Mouse (Mus musculus) CH12.LX (cell line): ENCODE results near the gene Zfp111. TPM values are rescaled to one million over a fixed set of nuclear protein-coding genes. Genes with fewer than 3 reads are reported as not detected.

ENCODE experiments used
- DNase-seq: peaks from one replicate; pipeline ENCODE4 v3.0.0-alpha.2; 2013; ENCODE audit errors: extremely low read depth
- H3K27ac ChIP-seq: 2 replicates; pipeline ENCODE4 v1.5.1; 2012; ENCODE audit warnings: low read depth, mild to moderate bottlenecking, control low read depth, moderate library complexity; ENCODE audit not compliant: insufficient read depth
- H3K27me3 ChIP-seq: replicated peaks from 2 replicates; pipeline ENCODE3; 2012; ENCODE audit warnings: inconsistent platforms
- H3K36me3 ChIP-seq, 2 experiments: replicated peaks in 1 of 2; 2 replicates each; pipeline versions ENCODE3 to v1.6.1; 2012; ENCODE audit warnings: inconsistent platforms in 1 of 2, low read length in 1 of 2, mild to moderate bottlenecking in 1 of 2, mixed read lengths in 1 of 2, moderate library complexity in 1 of 2; ENCODE audit not compliant: control insufficient read depth in 1 of 2, insufficient read depth in 1 of 2
- H3K4me1 ChIP-seq, 2 experiments: 2 replicates each; pipeline ENCODE4 v1.6.1; 2012; ENCODE audit warnings: inconsistent platforms in 1 of 2, moderate library complexity in 1 of 2; ENCODE audit not compliant: insufficient read depth in 2 of 2, control insufficient read depth in 1 of 2
- H3K4me2 ChIP-seq: 2 replicates; pipeline ENCODE4 v1.6.1; 2012; ENCODE audit warnings: low read depth, mild to moderate bottlenecking, control low read depth; ENCODE audit not compliant: poor library complexity, insufficient read depth, severe bottlenecking
- H3K4me3 ChIP-seq, 3 experiments: fragments of 150-350 bp in 1 of 3; sonication (generic) in 1 of 3; replicated peaks in 1 of 3; 2 replicates each; pipeline versions ENCODE3 to v1.5.1; 2011 to 2012; ENCODE audit warnings: low read depth in 2 of 3, low read length in 2 of 3, mild to moderate bottlenecking in 2 of 3, moderate library complexity in 2 of 3, control low read depth in 1 of 3, improper control_type of control experiment in 1 of 3, inconsistent platforms in 1 of 3, mixed read lengths in 1 of 3; ENCODE audit not compliant: poor library complexity in 1 of 3
- H3K79me2 ChIP-seq: replicated peaks from 2 replicates; pipeline ENCODE4 v1.6.1; 2012; ENCODE audit warnings: mild to moderate bottlenecking, moderate library complexity; ENCODE audit not compliant: control insufficient read depth, poor library complexity, insufficient read depth, severe bottlenecking; ENCODE audit errors: extremely low read depth
- H3K9ac ChIP-seq: 2 replicates; pipeline ENCODE4 v1.6.1; 2012; ENCODE audit warnings: low read depth, mild to moderate bottlenecking, control low read depth, moderate library complexity; ENCODE audit not compliant: insufficient read depth
- H3K9me3 ChIP-seq: replicated peaks from 2 replicates; pipeline ENCODE3; 2012; ENCODE audit warnings: low read length, inconsistent platforms, mixed read lengths
- BHLHE40 ChIP-seq: IDR thresholded peaks from 2 replicates; pipeline ENCODE4 v1.6.1; 2011; ENCODE audit warnings: mild to moderate bottlenecking, low read depth, low read length, improper control_type of control experiment
- CHD1 ChIP-seq: IDR thresholded peaks from 2 replicates; pipeline ENCODE4 v1.6.1; 2012; ENCODE audit warnings: low read depth, low read length, improper control_type of control experiment, inconsistent platforms
- E2F4 ChIP-seq: IDR thresholded peaks from 2 replicates; pipeline ENCODE4 v1.6.1; 2011; ENCODE audit warnings: low read depth, low read length, improper control_type of control experiment; ENCODE audit not compliant: insufficient replicate concordance
- ELF1 ChIP-seq: IDR thresholded peaks from 2 replicates; pipeline ENCODE4 v1.6.1; 2014; ENCODE audit warnings: low read depth, mild to moderate bottlenecking, inconsistent platforms, low read length, improper control_type of control experiment
- ETS1 ChIP-seq: conservative IDR thresholded peaks from 2 replicates; pipeline ENCODE4 v1.6.1; 2012; ENCODE audit warnings: low read depth, mild to moderate bottlenecking, inconsistent platforms, low read length, improper control_type of control experiment, moderate library complexity
- HCFC1 ChIP-seq: IDR thresholded peaks from 2 replicates; pipeline ENCODE4 v1.6.1; 2012; ENCODE audit warnings: low read depth, mild to moderate bottlenecking, inconsistent platforms, low read length, improper control_type of control experiment
- IRF4 ChIP-seq: IDR thresholded peaks from 2 replicates; pipeline ENCODE4 v1.6.1; 2014; ENCODE audit warnings: low read depth, mild to moderate bottlenecking, inconsistent platforms, low read length, improper control_type of control experiment
- KAT2A ChIP-seq: IDR thresholded peaks from 2 replicates; pipeline ENCODE4 v1.6.1; 2012; ENCODE audit warnings: low read length, improper control_type of control experiment, inconsistent platforms; ENCODE audit not compliant: insufficient replicate concordance
- MAZ ChIP-seq: IDR thresholded peaks from 2 replicates; pipeline ENCODE4 v1.6.1; 2012; ENCODE audit warnings: low read depth, mild to moderate bottlenecking, inconsistent platforms, low read length, improper control_type of control experiment, moderate library complexity
- MEF2A ChIP-seq: IDR thresholded peaks from 2 replicates; pipeline ENCODE4 v1.6.1; 2014; ENCODE audit warnings: low read depth, mild to moderate bottlenecking, inconsistent platforms, low read length, improper control_type of control experiment, borderline replicate concordance
- MYC ChIP-seq: IDR thresholded peaks from 2 replicates; pipeline ENCODE4 v1.6.1; 2011; ENCODE audit warnings: low read depth, mild to moderate bottlenecking, improper control_type of control experiment, low read length
- NELFE ChIP-seq: IDR thresholded peaks from 2 replicates; pipeline ENCODE4 v1.6.1; 2011; ENCODE audit warnings: low read depth, low read length, improper control_type of control experiment
- NRF1 ChIP-seq: IDR thresholded peaks from 2 replicates; pipeline ENCODE4 v1.6.1; 2014; ENCODE audit warnings: low read depth, mild to moderate bottlenecking, inconsistent platforms, low read length, improper control_type of control experiment, moderate library complexity
- POLR2A ChIP-seq: IDR thresholded peaks from 2 replicates; pipeline ENCODE4 v1.6.1; 2011; ENCODE audit warnings: low read depth, mild to moderate bottlenecking, improper control_type of control experiment, low read length
- POLR2AphosphoS2 ChIP-seq: IDR thresholded peaks from 2 replicates; pipeline ENCODE4 v1.6.1; 2011; ENCODE audit warnings: low read depth, low read length, improper control_type of control experiment
- RAD21 ChIP-seq: IDR thresholded peaks from 2 replicates; pipeline ENCODE4 v1.6.1; 2011; ENCODE audit warnings: low read depth, mild to moderate bottlenecking, low read length, improper control_type of control experiment, moderate library complexity
- RCOR1 ChIP-seq: conservative IDR thresholded peaks from 2 replicates; pipeline ENCODE4 v1.6.1; 2012; ENCODE audit warnings: low read depth, mild to moderate bottlenecking, inconsistent platforms, low read length, improper control_type of control experiment
- SIN3A ChIP-seq: IDR thresholded peaks from 2 replicates; pipeline ENCODE4 v1.6.1; 2012; ENCODE audit warnings: low read length, improper control_type of control experiment, inconsistent platforms
- TCF12 ChIP-seq: IDR thresholded peaks from 2 replicates; pipeline ENCODE4 v1.6.1; 2014; ENCODE audit warnings: low read depth, mild to moderate bottlenecking, inconsistent platforms, low read length, improper control_type of control experiment
- USF1 ChIP-seq: IDR thresholded peaks from 2 replicates; pipeline ENCODE4 v1.6.1; 2014; ENCODE audit warnings: low read depth, mild to moderate bottlenecking, inconsistent platforms, low read length, improper control_type of control experiment
- USF2 ChIP-seq: conservative IDR thresholded peaks from 2 replicates; pipeline ENCODE4 v1.6.1; 2011; ENCODE audit warnings: low read depth, low read length, improper control_type of control experiment
- ZC3H11A ChIP-seq: IDR thresholded peaks from 2 replicates; pipeline ENCODE4 v1.6.1; 2012; ENCODE audit warnings: low read depth, mild to moderate bottlenecking, inconsistent platforms, low read length, improper control_type of control experiment
- ZKSCAN1 ChIP-seq: IDR thresholded peaks from 2 replicates; pipeline ENCODE4 v1.6.1; 2012; ENCODE audit warnings: low read depth, inconsistent platforms, low read length, improper control_type of control experiment, borderline replicate concordance
- ZMIZ1 ChIP-seq: IDR thresholded peaks from 2 replicates; pipeline ENCODE4 v1.6.1; 2012; ENCODE audit warnings: low read depth, mild to moderate bottlenecking, inconsistent platforms, low read length, improper control_type of control experiment
- ZNF384 ChIP-seq: IDR thresholded peaks from 2 replicates; pipeline ENCODE4 v1.6.1; 2012; ENCODE audit warnings: low read depth, low read length, improper control_type of control experiment, inconsistent platforms
- dilution Hi-C: fragments of 300-500 bp; cut with MboI; formaldehyde crosslinking; loops from 2 replicates; pipeline ENCODE4 v1.14.3; 2020; ENCODE audit warnings: low sequenced_read_pairs; ENCODE audit not compliant: extremely low pct_unique_long_range_greater_than_20kb, extremely low pct_ligation_motif_present
- in situ Hi-C: fragments of 300-500 bp; cut with MboI; formaldehyde crosslinking; loops from 3 replicates; pipeline ENCODE4 v1.14.3; 2019; ENCODE audit warnings: low sequenced_read_pairs, low pct_ligation_motif_present, low pct_unique_long_range_greater_than_20kb, mixed read lengths
- polyA plus RNA-seq: library from polyadenylated mRNA; unstranded; fragments of >175 nt; gene quantifications from 2 replicates; pipeline ENCODE4 v1.2.1, GENCODE M21; 2012; ENCODE audit warnings: low read depth; ENCODE audit not compliant: insufficient read length
- total RNA-seq, 2 experiments: library from RNA; depleted of rRNA; stranded (reverse); fragments of 300-350 nt in 1 of 2; fragments of >200 nt in 1 of 2; gene quantifications; 2 replicates each; pipeline ENCODE4 v1.2.3; 2012 to 2014

Zfp111 gene
- total RNA-seq (2012; rRNA removed): not detected in 2 replicates
- total RNA-seq (2014; rRNA removed): not detected in 2 replicates
- polyA plus RNA-seq: not detected in 2 replicates

DNA sequence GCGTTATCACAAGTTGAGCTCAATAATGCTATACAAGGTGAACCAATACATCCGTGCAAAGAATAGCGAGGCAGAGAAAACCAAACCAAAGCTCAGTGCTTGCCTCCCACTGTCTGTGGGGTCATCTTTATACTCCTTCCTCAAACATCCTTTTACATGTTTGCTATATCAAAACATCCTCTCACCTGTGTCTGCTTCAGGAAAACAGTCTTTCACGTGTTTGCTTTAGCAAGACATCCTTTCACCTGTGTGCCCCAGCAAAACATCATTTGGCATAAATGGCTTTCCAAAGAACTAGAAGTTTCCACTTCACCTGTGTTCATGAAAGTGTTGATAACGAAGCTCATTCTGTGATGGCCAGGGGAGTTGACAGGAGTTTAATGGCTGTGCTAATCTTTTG lies at the start of gene Zfp111:
Gene Zfp111 (minus strand): TSS at position 101 of the 400 bp plus-strand sequence.
- no peak for TF ChIP-seq MYC
- TF ChIP-seq E2F4: no peak
- TF ChIP-seq USF2: no peak
- TF ChIP-seq MAZ: no peak
- TF ChIP-seq ETS1: no peak
- TF ChIP-seq USF1: no peak
- TF ChIP-seq TCF12: no peak
- no peak for TF ChIP-seq ZC3H11A
- no peak for TF ChIP-seq CHD1
- TF ChIP-seq NELFE: no peak
- no peak for TF ChIP-seq RCOR1
- no peak for TF ChIP-seq ZMIZ1
- TF ChIP-seq BHLHE40: no peak
- no peak for TF ChIP-seq SIN3A
- TF ChIP-seq RAD21: no peak
- TF ChIP-seq HCFC1: no peak
- no peak for TF ChIP-seq ELF1
- TF ChIP-seq POLR2AphosphoS2: no peak
- no peaks in the 10 kb centered on the region for H3K36me3 ChIP-seq
- no peak within 1 kb of the TSS for H3K4me2 ChIP-seq
- no peak for DNase-seq
- H3K4me3 ChIP-seq: no peak within 1 kb of the TSS
- in situ Hi-C loops (no loop called here), dilution Hi-C loops (no loop called here)
- peaks cover 54% of the 10 kb centered on the region for H3K27me3 ChIP-seq
- H3K27ac ChIP-seq: no peak within 1 kb of the TSS
- H3K9me3 ChIP-seq: peaks cover 6% of the 10 kb centered on the region
- H3K9ac ChIP-seq: no peak within 1 kb of the TSS
- no peaks in the 10 kb centered on the region for H3K4me1 ChIP-seq
- no peaks in the 10 kb centered on the region for H3K79me2 ChIP-seq

DNA sequence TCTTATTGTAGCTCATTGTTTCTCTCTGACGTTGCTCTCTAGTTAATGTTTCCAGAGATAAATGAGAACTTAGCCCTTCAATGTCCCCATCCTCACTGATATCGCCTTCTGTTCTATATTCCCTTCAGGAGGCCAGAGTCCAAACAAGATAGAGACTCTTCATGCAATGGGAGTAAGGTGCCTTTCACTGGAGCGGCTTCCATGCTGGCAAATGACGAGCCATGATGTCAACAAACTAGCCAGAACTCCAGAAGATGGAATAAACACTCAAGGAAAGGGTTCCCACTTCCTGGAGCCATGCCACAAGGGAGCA lies 48.7 kb upstream of the Zfp111 start:
- Histone ChIP-seq H3K27ac (no peak overlapping the region), H3K4me2 (no peak overlapping the region)

More for the DNA sequence above, 48.7 kb upstream of the Zfp111 start:
- no peak for TF ChIP-seq NRF1
- TF ChIP-seq IRF4: no peak
- no peak for TF ChIP-seq RAD21
- TF ChIP-seq MYC: no peak
- no peak for TF ChIP-seq NELFE
- TF ChIP-seq ZNF384: no peak
- no peak for TF ChIP-seq ETS1
- TF ChIP-seq ZKSCAN1: no peak
- TF ChIP-seq MEF2A: no peak
- TF ChIP-seq POLR2A: no peak
- TF ChIP-seq KAT2A: no peak
- TF ChIP-seq TCF12: no peak
- no peak for TF ChIP-seq USF2
- no peak for TF ChIP-seq ELF1
- TF ChIP-seq, all 38 proteins: peak for 0
- dilution Hi-C loops: no loop called here
- Histone ChIP-seq H3K4me1 (no peaks in the 10 kb centered on the region; a peak in 1 of 4 replicates), H3K4me3 (no peak overlapping the region), H3K36me3 (no peaks in the 10 kb centered on the region), H3K27me3 (peaks cover 12% of the 10 kb centered on the region), H3K79me2 (no peaks in the 10 kb centered on the region), H3K9me3 (no peaks in the 10 kb centered on the region), H3K9ac (no peak overlapping the region)
- no peak for DNase-seq
- in situ Hi-C loops: no loop called here
